ENCODE assay signal across 13 mouse cellular contexts in the genomic region with DNA sequence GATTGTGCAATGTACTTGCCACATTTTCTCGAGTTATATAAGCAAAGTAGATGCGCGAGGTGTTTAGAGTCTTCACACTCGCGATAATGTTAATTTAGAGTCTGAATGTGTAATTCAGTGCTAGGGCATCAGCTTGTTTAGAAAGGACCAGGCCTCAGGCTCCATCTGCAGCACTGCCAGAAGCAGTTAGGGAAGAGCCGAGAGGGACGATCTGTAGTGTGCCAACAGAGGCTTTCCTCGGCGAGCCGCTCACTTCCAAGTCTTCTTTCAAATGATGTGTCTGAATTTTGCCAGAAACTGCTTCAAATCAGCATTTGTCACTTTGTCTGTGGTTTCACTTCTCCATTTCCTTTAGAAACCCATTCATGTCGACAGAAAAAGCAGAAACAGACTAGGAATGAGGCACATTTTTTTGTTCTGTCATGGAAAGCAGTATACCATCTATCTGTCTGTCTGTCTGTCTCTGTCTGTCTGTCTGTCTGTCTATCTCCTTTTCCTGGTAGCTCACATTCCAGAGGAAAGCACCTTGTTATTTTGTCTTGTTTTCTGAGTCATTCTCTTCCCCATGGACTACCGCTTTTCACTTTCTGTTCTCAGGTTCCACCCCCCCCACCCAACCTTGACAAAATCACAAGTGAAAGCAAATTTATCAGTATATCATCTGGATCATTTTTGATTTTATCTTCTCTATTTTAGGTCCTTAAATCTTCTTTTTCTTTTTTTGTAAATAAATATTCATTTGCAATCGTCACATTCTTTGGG. TPM values are rescaled to one million over a fixed set of nuclear protein-coding genes. Genes with fewer than 3 reads are reported as not detected.
DNase-seq lines count a peak whose midpoint lies in the region; ATAC-seq and TF ChIP-seq lines count a peak whose summit lies in the region.
"Had no signal": no experiment of that assay in that cellular context is flagged by ENCODE, and none has a peak within 500 bp of the region (broad histone marks: within the 10 kb centered on the region; RNA-seq: fewer than 3 reads in every experiment).

No protein-coding gene starts in this region.

- no peak for TF ChIP-seq POLR2A in bone marrow macrophage, adult 2 months (IDR thresholded peaks at IDR 0.05; ENCODE audit: borderline replicate concordance, low read depth, low read length)

- WGBS in intestine, postnatal 0 days = 79% methylated on average over 13 of the region's 13 CpGs

- no peaks in the 10 kb centered on the region for H3K27me3 ChIP-seq in intestine, postnatal 0 days (replicated peaks; ENCODE audit: control insufficient read depth, insufficient read depth, low read length)
- H3K27me3 ChIP-seq: hindbrain, embryonic 15.5 days had no signal

- no peak for TF ChIP-seq CTCF in bone marrow macrophage, adult 2 months (IDR thresholded peaks at IDR 0.05; ENCODE audit: low read depth, low read length)
- no peak for TF ChIP-seq CTCF in intestine, postnatal 0 days (IDR thresholded peaks at IDR 0.05; ENCODE audit: low read depth)

- H3K9ac ChIP-seq in intestine, postnatal 0 days (ENCODE audit: low read depth, low read length) = no peak overlapping the region
- H3K9ac ChIP-seq: hindbrain, embryonic 15.5 days had no signal

- peak; percentile 1 for DNase-seq in CD4-positive, CD25-positive, alpha-beta regulatory T cell, adult 2 months (ENCODE audit: low read depth, low spot score)
- peak; percentile 7 to 19 for DNase-seq in left cerebral cortex, postnatal 14 days (ENCODE audit: low spot score in 2 of 2)
- no peak for DNase-seq in left cerebral cortex, postnatal 4 days
- peak; percentile 10 for DNase-seq in naive thymus-derived CD4-positive, alpha-beta T cell, adult 2 months (ENCODE audit: low read depth)
- no peak for DNase-seq in embryo, embryonic 11 days
- DNase-seq: cerebellum, postnatal 36 days; kidney, postnatal 25 days; thymus, adult 18-20 months had no signal

- no peak overlapping the region for H3K4me2 ChIP-seq in intestine, postnatal 0 days (replicated peaks; ENCODE audit: low read depth)
- H3K4me2 ChIP-seq: hindbrain, embryonic 15.5 days had no signal

- peak overlapping the region; percentile 17; the same call in 1 of the 2 replicates for H3K4me3 ChIP-seq in bone marrow macrophage, adult 2 months (ENCODE audit: insufficient read depth, low read length)
- H3K4me3 ChIP-seq in intestine, postnatal 0 days (ENCODE audit: low read depth, low read length) = no peak overlapping the region
- H3K4me3 ChIP-seq: hindbrain, embryonic 15.5 days; midbrain, embryonic 10.5 days had no signal

- H3K27ac ChIP-seq in bone marrow macrophage, adult 2 months (ENCODE audit: insufficient read depth, low read depth, low read length) = peak overlapping the region; percentile 97
- no peak overlapping the region for H3K27ac ChIP-seq in intestine, postnatal 0 days (ENCODE audit: low read depth, low read length)
- H3K27ac ChIP-seq: hindbrain, embryonic 15.5 days; midbrain, embryonic 10.5 days had no signal

- H3K4me1 ChIP-seq in bone marrow macrophage, adult 2 months (ENCODE audit: control insufficient read depth, insufficient read depth, low read length) = peaks cover 34% of the 10 kb centered on the region
- H3K4me1 ChIP-seq in intestine, postnatal 0 days (replicated peaks; ENCODE audit: control insufficient read depth, insufficient read depth, low read length) = no peaks in the 10 kb centered on the region
- H3K4me1 ChIP-seq: hindbrain, embryonic 15.5 days; midbrain, embryonic 10.5 days had no signal

- no peak for ATAC-seq in CD4-positive, CD25-positive, alpha-beta regulatory T cell, adult 4 months
- no peak for ATAC-seq in intestine, postnatal 0 days

- no peaks in the 10 kb centered on the region for H3K36me3 ChIP-seq in intestine, postnatal 0 days (ENCODE audit: control insufficient read depth, insufficient read depth)
- H3K36me3 ChIP-seq: hindbrain, embryonic 15.5 days; midbrain, embryonic 10.5 days had no signal

- intact Hi-C loops in left cerebral cortex, postnatal 14 days (cut with DNase I) = no loop called here
- intact Hi-C loops in left cerebral cortex, postnatal 4 days (cut with DNase I) = no loop called here

- no peaks in the 10 kb centered on the region for H3K9me3 ChIP-seq in intestine, postnatal 0 days (ENCODE audit: control insufficient read depth)
- H3K9me3 ChIP-seq: hindbrain, embryonic 15.5 days; midbrain, embryonic 10.5 days had no signal

RNA-seq across cellular contexts. Expression of a gene that starts 3.5 kb away (rescaled TPM):
- not detected for polyA plus RNA-seq in CD4-positive, CD25-positive, alpha-beta regulatory T cell, adult 4 months (2017; shearing (Covaris generic))
- 1 to 10 TPM; 1.3 to 1.7 TPM for total RNA-seq in left cerebral cortex, postnatal 14 days (2021)
- under 1 TPM; 0.36 to 0.60 TPM for total RNA-seq in left cerebral cortex, postnatal 4 days (2021)
- 151 and 181 TPM in 2 replicates for polyA plus RNA-seq in bone marrow macrophage, adult 2 months (2012; ENCODE audit: insufficient read depth, insufficient read length, missing spikeins)
- polyA plus RNA-seq in intestine, postnatal 0 days (2015; fragmentation: Nextera tagmentation; extraction: Ambion mirVana) = 0.82 and 0.94 TPM in 2 replicates

RNA-seq across cellular contexts. Expression of a gene that starts 47.4 kb away (rescaled TPM):
- polyA plus RNA-seq in CD4-positive, CD25-positive, alpha-beta regulatory T cell, adult 4 months (2017; shearing (Covaris generic)) = 100 to 1,000 TPM; 128 to 183 TPM
- total RNA-seq in left cerebral cortex, postnatal 14 days (2021) = 100 to 1,000 TPM; 408 to 434 TPM
- 100 to 1,000 TPM; 211 to 234 TPM for total RNA-seq in left cerebral cortex, postnatal 4 days (2021)
- 274 and 285 TPM in 2 replicates for polyA plus RNA-seq in bone marrow macrophage, adult 2 months (2012; ENCODE audit: insufficient read depth, insufficient read length, missing spikeins)
- 185 and 193 TPM in 2 replicates for polyA plus RNA-seq in intestine, postnatal 0 days (2015; fragmentation: Nextera tagmentation; extraction: Ambion mirVana)

Comparison
In these comparisons a context has a peak if more than half of its experiments do, and no peak if none do; other contexts are left out.
1. DNase-seq: peak in CD4-positive, CD25-positive, alpha-beta regulatory T cell, adult 2 months (single experiment), left cerebral cortex, postnatal 14 days (2 of 2) and naive thymus-derived CD4-positive, alpha-beta T cell, adult 2 months (single experiment); none in left cerebral cortex, postnatal 4 days (single experiment) and embryo, embryonic 11 days (single experiment).
2. RNA of a gene that starts 3.5 kb away (polyA plus RNA-seq): 151 to 181 TPM in bone marrow macrophage, adult 2 months; 0.82 to 0.94 TPM in intestine, postnatal 0 days and not detected in CD4-positive, CD25-positive, alpha-beta regulatory T cell, adult 4 months; every median in the first group is over 10 times any median in the second.